ENCODE assay signal across 28 mouse cellular contexts in the genomic region with DNA sequence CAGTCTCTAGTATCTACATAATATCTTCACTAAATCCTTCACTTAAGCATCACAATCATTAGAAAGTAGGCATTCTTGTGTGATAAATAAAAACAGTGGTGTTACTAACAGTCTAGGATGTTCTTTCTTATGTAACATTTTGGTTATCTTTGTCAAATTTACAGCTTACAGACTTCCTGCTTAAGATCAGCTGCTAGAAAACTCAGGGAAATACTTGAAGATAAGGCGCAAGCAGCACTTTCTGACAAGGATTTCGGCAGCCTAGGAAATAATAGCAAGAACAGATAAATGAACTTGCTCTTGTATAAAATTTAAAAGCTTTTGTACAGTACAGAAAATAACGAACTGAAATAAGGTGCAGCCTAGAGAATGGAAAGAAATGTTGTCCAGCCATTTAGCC. TPM values are rescaled to one million over a fixed set of nuclear protein-coding genes. Genes with fewer than 3 reads are reported as not detected.
A peak's percentile ranks its signal among the peaks of the same experiment; 100 is the strongest.
DNase-seq lines count a peak whose midpoint lies in the region; ATAC-seq and TF ChIP-seq lines count a peak whose summit lies in the region.
"Had no signal": no experiment of that assay in that cellular context is flagged by ENCODE, and none has a peak within 500 bp of the region (broad histone marks: within the 10 kb centered on the region; RNA-seq: fewer than 3 reads in every experiment).

No protein-coding gene starts in this region.

- TF ChIP-seq RAD21 in MEL (IDR thresholded peaks at IDR 0.05; ENCODE audit: low read depth, low read length), result no peak

- H3K36me3 ChIP-seq in G1E (replicated peaks), result no peaks in the 10 kb centered on the region
- peaks cover 0 to 14% of the 10 kb centered on the region in 2 experiments; a peak in 2 of 4 replicates for H3K36me3 ChIP-seq in MEL (ENCODE audit: control insufficient read depth in 1 of 2, insufficient read depth in 2 of 2, low read length in 2 of 2)

- H3K4me1 ChIP-seq in G1E (ENCODE audit: insufficient read depth, low read depth, low read length) (no peaks in the 10 kb centered on the region), MEL (ENCODE audit: control insufficient read depth in 1 of 2, insufficient read depth in 2 of 2, low read length in 2 of 2) (peaks cover 5 to 10% of the 10 kb centered on the region in 2 experiments)

- DNase-seq in G1E (ENCODE audit: low spot score) (no peak), MEL (ENCODE audit: low read depth, low spot score) (peak; percentile 58), MEL-GATA-1-ER (ENCODE audit: extremely low read depth, low read depth) (peak; percentile 37)
- DNase-seq in thymus, postnatal 25 days, result no peak
- DNase-seq in cerebellum, postnatal 10 days, result no peak
- DNase-seq in adrenal gland, postnatal 25 days, result no peak
- DNase-seq: adrenal gland, adult 2 months; adrenal gland, adult 8-10 months; adrenal gland, postnatal 10 days; adrenal gland, postnatal 14 days; adrenal gland, postnatal 36 days; B cell, adult 2 months; cerebellum, adult 11 months; cerebellum, adult 11-12 months; cerebellum, adult 18-20 months; cerebellum, adult 2 months; cerebellum, adult 8-10 months; cerebellum, adult 9-10 months; cerebellum, adult 9-11 months had no signal

- no peak overlapping the region for H3K27ac ChIP-seq in MEL (ENCODE audit: control insufficient read depth, low read depth, low read length)

- no peak overlapping the region for H3K9ac ChIP-seq in MEL (ENCODE audit: control insufficient read depth, low read depth, low read length, poor library complexity, severe bottlenecking)

- H3K27me3 ChIP-seq in G1E (ENCODE audit: insufficient read depth, low read length), result peaks cover 7% of the 10 kb centered on the region; the same call in 1 of the 2 replicates
- no peaks in the 10 kb centered on the region for H3K27me3 ChIP-seq in MEL (ENCODE audit: control insufficient read depth in 1 of 2, insufficient read depth in 2 of 2, low read length in 2 of 2)
- H3K27me3 ChIP-seq: CH12.LX had no signal

- ATAC-seq in G1E (ENCODE audit: extremely low read depth, insufficient number of reproducible peaks, low FRiP score, poor library complexity, severe bottlenecking), result peak; percentile 28; the same call in 1 of the 2 replicates
- ATAC-seq: activated CD4-positive, CD25-positive, alpha-beta regulatory T cell, adult 4 months; CD4-positive, CD25-positive, alpha-beta regulatory T cell, adult 4 months; Patski had no signal

- no peak for TF ChIP-seq CTCF in G1E (IDR thresholded peaks at IDR 0.05; ENCODE audit: low read depth, low read length)
- TF ChIP-seq CTCF in MEL (IDR thresholded peaks at IDR 0.05 in 2 of 3, conservative IDR thresholded peaks at IDR 0.05 in 1 of 3; ENCODE audit: control insufficient read depth in 1 of 3, insufficient read depth in 1 of 3, low read depth in 2 of 3, low read length in 3 of 3, poor library complexity in 1 of 3, severe bottlenecking in 1 of 3), result no peak

- no peak for TF ChIP-seq POLR2A in MEL (IDR thresholded peaks at IDR 0.05; ENCODE audit: control insufficient read depth in 1 of 2, insufficient read depth in 1 of 2, low read depth in 1 of 2, low read length in 2 of 2, poor library complexity in 1 of 2)

- H3K9me3 ChIP-seq in G1E (replicated peaks) (no peaks in the 10 kb centered on the region), MEL (replicated peaks; ENCODE audit: insufficient read depth, low read length) (no peaks in the 10 kb centered on the region)

- no peaks in the 10 kb centered on the region for H3K79me2 ChIP-seq in MEL (ENCODE audit: control insufficient read depth, insufficient read depth, low read length, poor library complexity)

- H3K4me3 ChIP-seq in G1E (ENCODE audit: low read depth, low read length), result no peak overlapping the region
- no peak overlapping the region for H3K4me3 ChIP-seq in MEL (ENCODE audit: control insufficient read depth in 1 of 2, insufficient read depth in 1 of 2, low read depth in 2 of 2, low read length in 2 of 2)

- peak; percentile 84 to 85 for TF ChIP-seq EP300 in MEL (IDR thresholded peaks at IDR 0.05; ENCODE audit: low read depth in 1 of 2, low read length in 2 of 2)

TF ChIP-seq in MEL, 35 proteins besides CTCF, POLR2A, EP300 and RAD21:
- 0 out of 2 replicates have a peak, but pooled peaks have one; percentile 17 for TF ChIP-seq ELF1 (IDR thresholded peaks at IDR 0.05; ENCODE audit: low read depth, low read length)
- peak; percentile 87 for TF ChIP-seq GATA1 (IDR thresholded peaks at IDR 0.05; ENCODE audit: low read depth, low read length)
- no peak for TF ChIP-seq MYB (IDR thresholded peaks at IDR 0.05; ENCODE audit: low read depth, low read length)
- TF ChIP-seq BHLHE40 (IDR thresholded peaks at IDR 0.05; ENCODE audit: borderline replicate concordance, low read depth, low read length), result peak; percentile 33; the same call in 1 of the 2 replicates
- TF ChIP-seq POLR2AphosphoS5 (IDR thresholded peaks at IDR 0.05; ENCODE audit: borderline replicate concordance, low read depth, low read length), result no peak
- TF ChIP-seq SMC3 (IDR thresholded peaks at IDR 0.05; ENCODE audit: low read depth, low read length), result no peak
- no peak for TF ChIP-seq TAL1 (IDR thresholded peaks at IDR 0.05; ENCODE audit: low read length)
- no peak for TF ChIP-seq MXI1 (IDR thresholded peaks at IDR 0.05; ENCODE audit: low read depth, low read length)
- no peak for TF ChIP-seq JUND (IDR thresholded peaks at IDR 0.05; ENCODE audit: low read depth, low read length)
- TF ChIP-seq SIN3A (IDR thresholded peaks at IDR 0.05; ENCODE audit: low read length), result peak; percentile 72
- TF ChIP-seq CHD1 (IDR thresholded peaks at IDR 0.05; ENCODE audit: low read depth, low read length), result no peak
- TF ChIP-seq E2F4 (IDR thresholded peaks at IDR 0.05; ENCODE audit: borderline replicate concordance, low read depth, low read length), result no peak
- no peak for TF ChIP-seq USF2 (IDR thresholded peaks at IDR 0.05; ENCODE audit: borderline replicate concordance in 1 of 2, insufficient read depth in 1 of 2, low read depth in 1 of 2, low read length in 2 of 2)
- peak; percentile 98 for TF ChIP-seq ETS1 (IDR thresholded peaks at IDR 0.05; ENCODE audit: low read depth, low read length)
- TF ChIP-seq NRF1 (IDR thresholded peaks at IDR 0.05; ENCODE audit: insufficient read depth, low read depth, low read length, poor library complexity, severe bottlenecking), result no peak
- no peak for TF ChIP-seq HCFC1 (IDR thresholded peaks at IDR 0.05; ENCODE audit: low read depth, low read length)
- TF ChIP-seq ZKSCAN1 (IDR thresholded peaks at IDR 0.05; ENCODE audit: low read depth, low read length), result no peak
- no peak for TF ChIP-seq GABPA (IDR thresholded peaks at IDR 0.05; ENCODE audit: low read depth, low read length)
- TF ChIP-seq RCOR1 (IDR thresholded peaks at IDR 0.05; ENCODE audit: low read depth, low read length), result peak; percentile 80
- TF ChIP-seq NELFE (IDR thresholded peaks at IDR 0.05; ENCODE audit: low read depth, low read length), result no peak
- no peak for TF ChIP-seq MEF2A (IDR thresholded peaks at IDR 0.05; ENCODE audit: extremely low read depth, insufficient replicate concordance, low read depth, low read length, poor library complexity, severe bottlenecking)
- TF ChIP-seq ZNF384 (IDR thresholded peaks at IDR 0.05; ENCODE audit: low read depth, low read length), result no peak
- TF ChIP-seq MAX (IDR thresholded peaks at IDR 0.05; ENCODE audit: low read length), result no peak
- TF ChIP-seq TCF12 (IDR thresholded peaks at IDR 0.05; ENCODE audit: low read depth, low read length), result peak; percentile 86
- no peak for TF ChIP-seq MAFK (IDR thresholded peaks at IDR 0.05; ENCODE audit: borderline replicate concordance, low read depth, low read length)
- TF ChIP-seq MYC (IDR thresholded peaks at IDR 0.05; ENCODE audit: low read depth, low read length), result no peak
- TF ChIP-seq KAT2A (conservative IDR thresholded peaks at IDR 0.05; ENCODE audit: low read depth, low read length), result no peak
- no peak for TF ChIP-seq ZC3H11A (IDR thresholded peaks at IDR 0.05; ENCODE audit: low read depth, low read length)
- no peak for TF ChIP-seq POLR2AphosphoS2 (IDR thresholded peaks at IDR 0.05; ENCODE audit: low read length)
- no peak for TF ChIP-seq MAZ (IDR thresholded peaks at IDR 0.05; ENCODE audit: low read depth, low read length)
- no peak for TF ChIP-seq UBTF (IDR thresholded peaks at IDR 0.05; ENCODE audit: borderline replicate concordance, insufficient read depth, low read depth, low read length)
- TF ChIP-seq CHD2 (IDR thresholded peaks at IDR 0.05; ENCODE audit: low read length), result no peak
- TF ChIP-seq USF1 (IDR thresholded peaks at IDR 0.05; ENCODE audit: low read depth, low read length), result no peak
- no peak for TF ChIP-seq ZMIZ1 (IDR thresholded peaks at IDR 0.05; ENCODE audit: low read depth, low read length)
- no peak for TF ChIP-seq TBP (IDR thresholded peaks at IDR 0.05; ENCODE audit: low read depth, low read length)

RNA-seq across cellular contexts. Expression of a gene that starts 23.3 kb away (rescaled TPM):
- total RNA-seq in G1E (2014; fragmentation: Nextera tagmentation), result 13.7 and 32.2 TPM in 2 replicates
- 76.1 and 76.4 TPM in 2 replicates for total RNA-seq in G1E (2017)
- 1.2 and 2.1 TPM in 2 replicates for polyA plus RNA-seq in G1E (2012)
- 49.9 and 53.2 TPM in 2 replicates for total RNA-seq in MEL (2012; rRNA removed)
- polyA plus RNA-seq in MEL (2012; ENCODE audit: insufficient read depth in 1 of 2, insufficient read length in 2 of 2, low read depth in 1 of 2, low replicate concordance in 2 of 2, missing spikeins in 1 of 2), result 10 to 100 TPM in 1 of 2 experiments, not detected in 1; 48.8 TPM
- 27.4 and 33.5 TPM in 2 replicates for total RNA-seq in adrenal gland, postnatal 25 days (2021)

RNA-seq across cellular contexts. Expression of a gene that starts 23.4 kb away (rescaled TPM):
- total RNA-seq in G1E (2014; fragmentation: Nextera tagmentation) (26.0 and 31.8 TPM in 2 replicates), G1E (2017) (39.2 and 40.8 TPM in 2 replicates), MEL (2012; rRNA removed) (20.7 and 21.1 TPM in 2 replicates)
- polyA plus RNA-seq in G1E (2012) (0.47 and 0.54 TPM in 2 replicates), MEL (2012; ENCODE audit: insufficient read depth in 1 of 2, insufficient read length in 2 of 2, low read depth in 1 of 2, low replicate concordance in 2 of 2, missing spikeins in 1 of 2) (10 to 100 TPM in 1 of 2 experiments, not detected in 1; 16.3 TPM)
- 10.4 and 14.7 TPM in 2 replicates for total RNA-seq in adrenal gland, postnatal 25 days (2021)

RNA-seq across cellular contexts. Expression of a gene that starts 25.9 kb away (rescaled TPM):
- total RNA-seq in G1E (2014; fragmentation: Nextera tagmentation), result not detected in 2 replicates
- not detected in 2 replicates for total RNA-seq in G1E (2017)
- not detected in 2 replicates for polyA plus RNA-seq in G1E (2012)
- total RNA-seq in MEL (2012; rRNA removed), result not detected in 2 replicates
- not detected for polyA plus RNA-seq in MEL (2012; ENCODE audit: insufficient read depth in 1 of 2, insufficient read length in 2 of 2, low read depth in 1 of 2, low replicate concordance in 2 of 2, missing spikeins in 1 of 2)
- total RNA-seq in adrenal gland, postnatal 25 days (2021), result not detected in 2 replicates
- total RNA-seq: adrenal gland, adult 18-20 months; adrenal gland, adult 2 months; adrenal gland, adult 8-10 months; adrenal gland, postnatal 10 days; adrenal gland, postnatal 14 days; adrenal gland, postnatal 36 days; adrenal gland, postnatal 4 days; ES-E14 had no signal
- polyA plus RNA-seq: activated CD4-positive, CD25-positive, alpha-beta regulatory T cell, adult 4 months; adrenal gland, adult 2 months; brain, embryonic 14.5 days; C2C12; CD4-positive, CD25-positive, alpha-beta regulatory T cell, adult 4 months; Patski had no signal

Comparison
In these comparisons a context has a peak if more than half of its experiments do, and no peak if none do; other contexts are left out.
1. DNase-seq: peak in MEL (single experiment) and MEL-GATA-1-ER (single experiment); none in G1E (single experiment), thymus, postnatal 25 days (single experiment), cerebellum, postnatal 10 days (0 of 2) and adrenal gland, postnatal 25 days (single experiment).